Mouse (Mus musculus): ENCODE measurements around the gene Kctd2.
"Not testable (repeated sequence)": the region's sequence is repeated elsewhere in the genome, so short reads cannot be mapped to it uniquely, and the experiment has no call there.

GRCm38 (mm10) chr11:115386859-115387258 is 33.1 kb upstream of the Kctd2 start:
- not testable (repeated sequence) for TF ChIP-seq CTCF (IDR thresholded peaks at IDR 0.05; ENCODE audit: control insufficient read depth, insufficient read depth, insufficient replicate concordance, low read depth, low read length); POLR2A (IDR thresholded peaks at IDR 0.05; ENCODE audit: control insufficient read depth, low read depth, low read length)
